Mouse (Mus musculus): Measurements from ENCODE around the gene Gm17334. TPM values are rescaled to one million over a fixed set of nuclear protein-coding genes. Genes with fewer than 3 reads are reported as not detected.

Gm17334 gene
- total and polyA plus RNA-seq, 3 experiments = not detected

DNA sequence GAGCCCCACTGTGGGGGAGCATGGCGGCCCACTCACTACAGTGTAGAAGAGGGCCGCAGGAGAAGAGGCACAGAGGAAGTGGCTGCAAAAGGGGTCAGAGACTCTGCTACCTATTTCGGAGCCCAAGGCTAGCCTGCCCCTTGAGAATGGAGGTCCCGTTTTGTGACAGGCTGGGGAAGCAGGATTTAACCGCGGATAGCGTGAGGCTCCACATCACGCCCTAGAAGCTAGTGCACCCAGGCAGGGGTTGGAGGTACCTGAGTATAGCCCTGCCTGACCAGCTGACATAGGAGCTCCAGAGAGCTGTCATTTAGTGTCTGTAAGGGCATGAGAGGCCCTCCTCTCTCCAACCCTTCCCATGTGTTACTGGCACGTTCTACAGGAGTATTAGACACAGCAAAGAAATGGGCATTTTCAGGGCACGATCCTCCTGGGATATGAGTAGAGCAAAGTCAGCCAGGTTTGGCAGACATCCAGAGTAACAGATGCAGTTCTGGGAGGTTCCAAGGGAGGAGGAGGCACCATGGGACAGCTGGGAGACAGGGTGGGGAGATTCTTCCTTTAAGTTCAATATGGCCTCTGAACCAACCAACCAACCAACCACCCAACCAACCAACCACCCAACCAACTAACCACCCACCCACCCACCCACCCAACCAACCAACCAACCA lies 25.2 kb upstream of the Gm17334 start:
- H3K4me3 ChIP-seq (ENCODE audit: control insufficient read depth in 1 of 2, insufficient read depth in 1 of 2, low read depth in 2 of 2, low read length in 2 of 2) = no peak overlapping the region
- no peak overlapping the region for H3K9ac ChIP-seq (ENCODE audit: control insufficient read depth, low read depth, low read length, poor library complexity, severe bottlenecking)
- no peak for DNase-seq (ENCODE audit: low read depth, low spot score)
- no peak overlapping the region for H3K27ac ChIP-seq (ENCODE audit: control insufficient read depth, low read depth, low read length)
- no peaks in the 10 kb centered on the region for H3K36me3 ChIP-seq (ENCODE audit: control insufficient read depth in 1 of 2, insufficient read depth in 2 of 2, low read length in 2 of 2)
- no peaks in the 10 kb centered on the region for H3K4me1 ChIP-seq (ENCODE audit: control insufficient read depth in 1 of 2, insufficient read depth in 2 of 2, low read length in 2 of 2)
- H3K79me2 ChIP-seq (ENCODE audit: control insufficient read depth, insufficient read depth, low read length, poor library complexity) = no peaks in the 10 kb centered on the region
- no peaks in the 10 kb centered on the region for H3K9me3 ChIP-seq (replicated peaks; ENCODE audit: insufficient read depth, low read length)
- no peaks in the 10 kb centered on the region; a peak in 2 of 4 replicates for H3K27me3 ChIP-seq (ENCODE audit: control insufficient read depth in 1 of 2, insufficient read depth in 2 of 2, low read length in 2 of 2)
- TF ChIP-seq POLR2AphosphoS5 (IDR thresholded peaks at IDR 0.05; ENCODE audit: borderline replicate concordance, low read depth, low read length) = no peak
- TF ChIP-seq RAD21 (IDR thresholded peaks at IDR 0.05; ENCODE audit: low read depth, low read length) = no peak
- TF ChIP-seq UBTF (IDR thresholded peaks at IDR 0.05; ENCODE audit: borderline replicate concordance, insufficient read depth, low read depth, low read length) = no peak
- TF ChIP-seq ZMIZ1 (IDR thresholded peaks at IDR 0.05; ENCODE audit: low read depth, low read length) = no peak
- no peak for TF ChIP-seq HCFC1 (IDR thresholded peaks at IDR 0.05; ENCODE audit: low read depth, low read length)
- TF ChIP-seq NELFE (IDR thresholded peaks at IDR 0.05; ENCODE audit: low read depth, low read length) = no peak
- TF ChIP-seq MYC (IDR thresholded peaks at IDR 0.05; ENCODE audit: low read depth, low read length) = no peak
- TF ChIP-seq ZNF384 (IDR thresholded peaks at IDR 0.05; ENCODE audit: low read depth, low read length) = no peak
- no peak for TF ChIP-seq RCOR1 (IDR thresholded peaks at IDR 0.05; ENCODE audit: low read depth, low read length)
- no peak for TF ChIP-seq GABPA (IDR thresholded peaks at IDR 0.05; ENCODE audit: low read depth, low read length)
- TF ChIP-seq MAX (IDR thresholded peaks at IDR 0.05; ENCODE audit: low read length) = no peak
- TF ChIP-seq USF1 (IDR thresholded peaks at IDR 0.05; ENCODE audit: low read depth, low read length) = no peak
- no peak for TF ChIP-seq CHD1 (IDR thresholded peaks at IDR 0.05; ENCODE audit: low read depth, low read length)
- TF ChIP-seq TBP (IDR thresholded peaks at IDR 0.05; ENCODE audit: low read depth, low read length) = no peak
- no peak for TF ChIP-seq GATA1 (IDR thresholded peaks at IDR 0.05; ENCODE audit: low read depth, low read length)
- TF ChIP-seq MAZ (IDR thresholded peaks at IDR 0.05; ENCODE audit: low read depth, low read length) = no peak
- no peak for TF ChIP-seq TAL1 (IDR thresholded peaks at IDR 0.05; ENCODE audit: low read length)

DNA sequence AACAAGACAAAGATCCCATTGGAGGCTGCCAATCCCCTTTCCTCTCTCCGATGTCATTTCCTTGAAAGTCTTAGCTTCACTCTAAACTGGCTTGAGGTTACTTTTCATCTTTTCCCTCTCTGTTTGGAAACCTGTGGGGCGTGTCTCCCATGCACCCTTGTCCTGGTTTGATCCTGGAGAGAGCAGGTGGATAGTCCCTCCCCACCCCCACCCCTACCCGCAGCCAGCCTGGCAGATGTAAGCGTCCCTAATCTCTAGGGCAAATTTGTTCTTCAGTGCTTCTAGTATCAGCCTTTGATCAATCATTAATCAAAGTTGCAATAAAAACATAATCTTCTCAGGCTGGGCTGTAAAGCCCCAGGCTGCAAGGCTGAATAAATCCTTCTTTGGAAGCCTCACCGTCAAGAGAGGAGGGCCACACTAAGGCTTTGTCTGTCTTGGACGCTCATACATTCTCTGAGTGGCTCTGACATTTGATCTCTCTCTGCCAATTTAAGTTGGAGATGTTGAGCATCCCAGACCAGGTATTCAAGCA lies 24.5 kb upstream of the Gm17334 start:
- DNase-seq (ENCODE audit: low read depth, low spot score) = no peak
- Histone ChIP-seq H3K9me3 (replicated peaks; ENCODE audit: insufficient read depth, low read length) (no peaks in the 10 kb centered on the region), H3K9ac (ENCODE audit: control insufficient read depth, low read depth, low read length, poor library complexity, severe bottlenecking) (no peak overlapping the region), H3K27me3 (ENCODE audit: control insufficient read depth in 1 of 2, insufficient read depth in 2 of 2, low read length in 2 of 2) (no peaks in the 10 kb centered on the region; a peak in 2 of 4 replicates), H3K27ac (ENCODE audit: control insufficient read depth, low read depth, low read length) (no peak overlapping the region), H3K4me1 (ENCODE audit: control insufficient read depth in 1 of 2, insufficient read depth in 2 of 2, low read length in 2 of 2) (no peaks in the 10 kb centered on the region), H3K79me2 (ENCODE audit: control insufficient read depth, insufficient read depth, low read length, poor library complexity) (no peaks in the 10 kb centered on the region), H3K36me3 (ENCODE audit: control insufficient read depth in 1 of 2, insufficient read depth in 2 of 2, low read length in 2 of 2) (no peaks in the 10 kb centered on the region), H3K4me3 (ENCODE audit: control insufficient read depth in 1 of 2, insufficient read depth in 1 of 2, low read depth in 2 of 2, low read length in 2 of 2) (no peak overlapping the region)
- TF ChIP-seq ZC3H11A (IDR thresholded peaks at IDR 0.05; ENCODE audit: low read depth, low read length) (no peak), NELFE (IDR thresholded peaks at IDR 0.05; ENCODE audit: low read depth, low read length) (no peak), ETS1 (IDR thresholded peaks at IDR 0.05; ENCODE audit: low read depth, low read length) (no peak), USF2 (IDR thresholded peaks at IDR 0.05; ENCODE audit: borderline replicate concordance in 1 of 2, insufficient read depth in 1 of 2, low read depth in 1 of 2, low read length in 2 of 2) (no peak)

All from MEL (cell line).